Mouse (Mus musculus) heart, postnatal 25 days (tissue): Measurements from ENCODE around the gene Sirt4. TPM values are rescaled to one million over a fixed set of nuclear protein-coding genes. Genes with fewer than 3 reads are reported as not detected.
"Not testable (repeated sequence)": the region's sequence is repeated elsewhere in the genome, so short reads cannot be mapped to it uniquely, and the experiment has no call there.

Source experiments
- DNase-seq: peaks from one replicate; pipeline ENCODE4 v3.0.0; 2022; ENCODE audit warnings: low spot score
- intact Hi-C: fragments of 180-260 bp; cut with DNase I; formaldehyde crosslinking; loops from one replicate; pipeline ENCODE4 v1.15.1; 2025
- total RNA-seq, 2 experiments: library from RNA; stranded (reverse); gene quantifications; 2 replicates each; pipeline ENCODE4 v1.2.3; 2021

Sirt4 gene
- total RNA-seq: 10 to 100 TPM; 16.8 to 18.5 TPM

GRCm38 (mm10) chr5:115483947-115484920 is at the start of gene Sirt4:
Sirt4 (minus strand) TSS chr5:115484725.
- intact Hi-C loops: no loop called here
- peak; percentile 73 for DNase-seq

- DNase-seq: peak; percentile 83
- intact Hi-C loops: no loop called here
Measured at GRCm38 (mm10) chr5:115531671-115532270, 47.2 kb upstream of the Sirt4 start.

- no peak for DNase-seq
- intact Hi-C loops: no loop called here
Measured at GRCm38 (mm10) chr5:115530447-115530809, 45.9 kb upstream of the Sirt4 start.

GRCm38 (mm10) chr5:115529742-115530446 is 45.4 kb upstream of the Sirt4 start:
- intact Hi-C loops: no loop called here
- DNase-seq: no peak

DNA sequence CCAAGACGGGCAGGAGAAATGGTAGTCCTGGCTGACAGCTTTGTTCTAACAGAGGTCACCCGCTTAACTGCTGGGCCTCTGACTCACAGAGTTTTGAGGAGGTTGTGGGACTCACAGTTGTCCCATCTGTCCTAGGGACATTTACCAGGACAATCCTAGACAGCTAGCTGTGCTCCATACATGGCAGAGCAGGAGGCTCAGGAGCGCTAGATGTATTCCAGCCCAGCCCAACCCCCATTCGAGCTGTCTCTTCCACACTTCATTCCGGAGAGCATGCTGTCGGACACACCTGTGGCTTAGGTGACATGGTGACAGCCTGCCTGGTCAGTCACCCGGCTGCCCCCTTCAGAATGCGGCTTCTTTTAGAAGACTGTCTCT is 44.8 kb upstream of the Sirt4 start:
- DNase-seq: no peak
- intact Hi-C loops: no loop called here

DNA sequence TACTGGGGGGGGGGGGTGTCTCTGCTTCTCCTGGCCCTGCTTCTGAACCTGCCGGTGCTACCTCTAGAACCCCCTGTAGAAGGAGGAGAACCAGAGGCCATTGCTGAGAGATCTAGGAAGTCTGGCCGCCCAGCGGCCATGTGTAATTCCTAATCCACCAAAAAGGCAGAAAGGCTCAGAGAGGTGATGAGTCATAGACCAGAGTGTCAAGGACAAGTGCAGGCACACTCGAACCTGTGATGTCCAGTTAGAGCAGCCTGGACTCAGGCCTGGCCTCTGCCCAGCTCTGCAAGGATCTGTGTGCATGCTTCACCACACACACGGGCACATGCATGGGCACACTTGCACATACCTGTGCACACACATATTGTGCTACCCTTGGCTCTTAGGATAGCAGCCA is 43.6 kb upstream of the Sirt4 start:
- intact Hi-C loops: no loop called here

DNA sequence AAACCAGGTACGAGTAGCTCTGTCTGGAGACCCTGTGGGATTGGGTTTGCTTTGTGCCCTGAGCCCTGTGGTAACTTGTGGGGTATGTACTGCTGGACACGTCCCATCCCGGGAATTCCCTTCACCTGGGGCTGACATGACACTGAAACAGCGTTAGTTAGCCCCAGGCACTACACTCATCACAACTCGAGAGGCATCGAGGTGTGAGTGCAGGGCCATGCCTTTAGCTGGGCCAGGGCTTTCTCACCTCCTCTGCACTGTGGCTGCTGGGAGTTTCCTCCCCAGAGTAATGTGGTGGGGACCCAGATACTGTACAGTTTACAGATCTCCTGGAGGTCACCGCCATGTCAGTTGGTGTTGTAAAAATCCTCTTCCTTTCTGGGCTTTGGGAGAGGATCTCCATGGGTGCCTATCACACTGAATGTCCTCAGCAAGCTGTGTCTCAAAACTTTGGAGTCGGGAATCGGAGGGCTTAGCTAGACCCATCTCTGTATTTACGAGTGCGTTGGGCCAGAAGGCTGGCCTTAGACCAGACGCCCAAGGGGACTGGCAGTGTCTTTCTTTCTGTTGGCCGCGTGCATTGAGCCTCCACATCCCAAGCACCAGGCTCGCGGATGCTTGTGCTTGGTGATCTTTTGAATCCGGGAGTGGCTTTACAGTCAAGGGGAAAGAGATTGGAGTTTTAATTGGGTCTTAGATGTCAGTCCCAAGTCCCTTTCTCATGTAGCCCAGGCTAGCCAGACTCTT is 42.1 kb upstream of the Sirt4 start:
- intact Hi-C loops: no loop called here
- DNase-seq: no peak

More for the DNA sequence above, 43.6 kb upstream of the Sirt4 start:
- no peak for DNase-seq

- intact Hi-C loops: no loop called here
- no peak for DNase-seq
Measured at GRCm38 (mm10) chr5:115525943-115526342, 41.4 kb upstream of the Sirt4 start.

DNA sequence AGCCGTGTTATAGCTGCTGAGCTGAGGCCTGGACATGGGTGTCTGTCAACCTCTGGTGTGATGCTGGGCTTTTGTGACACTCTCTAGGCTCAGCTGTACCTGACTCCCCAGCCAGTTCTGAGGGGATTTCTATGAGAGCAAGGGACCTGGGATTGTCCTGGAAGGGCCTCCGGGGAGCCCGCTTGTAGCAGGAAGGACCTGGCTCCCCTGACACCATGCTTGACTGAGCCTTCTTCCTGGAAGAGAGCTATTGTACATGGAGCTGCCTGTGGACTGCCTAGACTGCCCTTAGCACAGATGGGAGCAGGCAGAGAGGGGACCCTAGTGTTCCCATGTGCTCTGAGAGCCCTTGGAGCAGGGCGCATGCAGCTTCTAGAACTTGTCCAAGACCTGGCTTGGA is 40.9 kb upstream of the Sirt4 start:
- no peak for DNase-seq
- intact Hi-C loops: no loop called here

DNA sequence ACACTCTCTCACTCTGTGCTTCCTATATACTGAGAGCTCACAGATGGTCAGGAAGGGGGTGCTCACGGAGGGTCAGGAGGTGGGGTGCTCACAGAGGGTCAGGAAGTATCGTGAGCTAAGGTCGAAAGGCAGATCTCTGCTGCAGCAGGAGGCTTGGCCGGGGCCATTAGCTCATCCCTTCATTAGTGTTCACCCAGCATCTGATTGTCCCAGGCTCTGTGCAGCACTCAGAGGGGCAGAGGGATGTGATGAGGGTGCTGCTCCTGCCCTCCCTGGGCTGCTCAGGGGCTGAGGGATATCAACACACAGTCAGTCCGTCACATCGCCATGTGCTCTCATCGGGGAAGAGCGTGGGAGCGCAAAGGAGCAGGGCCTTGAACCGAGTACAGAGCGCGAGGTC is 39.9 kb upstream of the Sirt4 start:
- intact Hi-C loops: no loop called here
- no peak for DNase-seq

- DNase-seq: no peak
- intact Hi-C loops: no loop called here
Measured at GRCm38 (mm10) chr5:115523971-115524370, 39.4 kb upstream of the Sirt4 start.

DNA sequence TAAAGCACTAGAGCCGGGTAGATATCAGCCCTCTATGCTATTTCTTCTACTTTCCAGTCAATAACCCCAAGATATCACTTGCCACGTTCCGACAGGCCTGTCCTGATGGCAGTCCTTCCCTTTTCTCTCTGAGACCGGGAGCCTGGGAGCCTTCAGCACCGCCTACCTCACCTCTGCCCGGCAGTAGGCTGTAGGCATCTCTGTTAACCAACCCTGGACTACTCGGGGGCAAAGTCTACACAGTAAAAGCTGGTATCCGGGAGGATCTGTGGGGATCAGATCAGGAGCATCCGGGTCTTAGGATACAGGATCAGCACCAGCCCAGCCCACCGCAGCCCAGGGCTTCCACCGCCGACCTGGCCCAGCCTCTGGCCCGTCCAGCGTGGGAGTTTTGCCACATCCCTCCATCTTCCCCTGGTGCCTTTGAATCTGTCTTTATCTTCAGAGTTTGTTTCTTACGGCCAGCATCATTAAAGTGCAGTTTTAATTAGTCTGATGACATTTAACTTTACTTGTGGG is 38.5 kb upstream of the Sirt4 start:
- intact Hi-C loops: no loop called here
- no peak for DNase-seq

DNA sequence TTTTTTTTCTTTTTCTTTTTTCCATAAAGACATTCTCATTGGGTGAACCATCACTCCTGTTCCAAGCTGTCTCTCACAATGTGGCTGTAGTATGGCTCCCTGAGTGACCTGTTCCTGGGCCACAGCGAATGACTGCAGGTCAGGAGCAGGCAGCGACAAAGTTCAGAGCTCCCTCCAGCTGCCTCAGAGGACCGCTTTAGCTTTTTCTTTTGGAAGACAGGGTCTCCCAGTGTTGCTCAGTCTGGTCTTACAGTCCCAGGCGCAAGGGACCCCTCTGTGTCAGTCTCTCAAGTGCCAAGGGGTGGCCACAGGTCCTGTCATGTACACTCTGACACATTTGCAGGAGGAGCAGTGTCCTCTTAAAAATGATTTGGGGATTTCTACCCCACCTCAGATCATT is 38.0 kb upstream of the Sirt4 start:
- intact Hi-C loops: no loop called here
- no peak for DNase-seq

DNA sequence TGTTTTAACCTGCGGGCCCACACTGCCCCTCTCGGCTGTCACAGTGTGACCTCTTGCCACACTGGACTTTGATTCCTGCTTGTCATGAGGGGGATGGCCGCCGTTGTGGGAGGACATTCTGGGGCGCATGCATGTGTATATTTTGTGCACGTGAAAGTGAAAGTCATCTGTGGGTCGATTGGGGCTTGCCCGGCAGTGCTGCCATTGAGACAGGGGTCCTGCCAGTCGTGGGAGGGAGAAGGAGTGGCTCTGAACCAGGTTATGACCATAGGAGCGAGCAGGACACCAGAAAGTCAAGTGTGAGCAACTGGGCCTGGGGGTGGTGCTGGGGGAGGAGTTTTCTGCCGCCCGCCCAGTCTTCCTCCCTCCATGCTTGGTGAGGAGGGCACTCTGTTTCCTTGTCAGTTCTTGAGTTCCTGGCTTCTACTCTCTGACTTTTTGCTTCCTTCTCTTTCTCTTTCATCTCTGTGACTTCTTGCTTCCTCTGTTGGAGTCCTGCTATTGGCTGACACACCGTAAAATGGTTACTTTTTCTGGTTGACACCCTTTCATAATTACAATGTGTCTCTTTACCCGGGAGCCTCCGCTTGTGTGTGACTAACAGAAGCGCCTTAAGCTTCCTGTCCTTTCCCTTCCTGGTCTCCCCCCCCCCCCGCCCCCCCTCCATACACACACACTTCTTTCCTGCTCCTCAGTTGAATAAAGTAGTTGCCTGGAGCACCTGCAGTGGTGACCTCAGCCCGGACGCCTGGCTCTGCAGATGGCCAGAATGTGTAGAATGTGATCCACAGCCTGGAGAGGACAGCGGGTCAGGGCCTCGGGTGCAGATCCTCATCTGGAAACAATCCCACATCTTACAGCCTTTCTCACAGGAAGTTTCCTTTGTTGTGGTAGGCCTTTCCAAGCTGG is 37.3 kb upstream of the Sirt4 start:
- no peak for DNase-seq
- intact Hi-C loops: no loop called here

DNA sequence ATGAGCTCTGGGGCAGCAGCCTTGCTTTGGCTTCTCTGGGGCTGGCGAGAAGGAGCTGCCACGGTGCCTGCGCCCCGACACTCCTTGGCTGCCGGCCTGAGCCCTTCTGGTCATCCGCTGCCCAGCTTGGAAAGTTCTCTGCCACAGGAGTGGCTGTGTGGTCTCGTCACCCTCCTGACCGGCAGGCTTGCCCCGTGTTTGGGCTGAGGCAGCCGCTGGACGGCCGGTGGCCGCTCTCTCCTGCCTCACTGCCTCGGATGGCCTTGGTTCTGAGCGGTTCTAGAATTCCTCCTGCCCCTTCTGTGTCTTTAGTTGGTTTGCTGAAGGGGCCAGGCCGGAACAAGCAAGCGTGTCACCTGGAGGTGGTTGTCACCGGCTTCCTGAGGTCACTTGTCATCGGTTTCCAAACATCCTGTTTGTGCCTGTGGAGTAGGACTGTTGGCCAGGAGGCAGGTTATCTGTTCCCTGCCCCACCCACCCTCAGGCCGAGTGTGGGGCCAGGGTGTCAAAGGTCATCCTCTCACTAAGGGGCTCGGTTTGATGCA is 35.9 kb upstream of the Sirt4 start:
- intact Hi-C loops: no loop called here
- DNase-seq: no peak

DNA sequence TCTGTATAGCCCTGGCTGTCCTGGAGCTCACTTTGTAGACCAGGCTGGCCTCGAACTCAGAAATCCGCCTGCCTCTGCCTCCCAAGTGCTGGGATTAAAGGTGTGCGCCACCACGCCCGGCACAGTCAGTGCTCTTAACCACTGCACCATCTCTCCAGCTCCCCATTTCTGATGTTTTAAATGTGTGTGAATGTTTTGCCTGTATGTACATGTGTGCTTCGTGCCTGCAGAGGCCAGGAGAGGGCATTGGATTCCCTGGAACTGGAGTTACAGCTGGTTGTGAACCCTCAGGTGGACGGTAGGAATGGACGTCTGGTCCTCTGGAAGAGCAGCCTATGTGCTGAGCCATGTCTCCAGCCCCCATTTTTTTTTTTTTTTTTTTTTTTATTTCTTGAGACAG is 33.7 kb upstream of the Sirt4 start:
- intact Hi-C loops, DNase-seq: not testable (repeated sequence)

- DNase-seq: no peak
- intact Hi-C loops: no loop called here
Measured at GRCm38 (mm10) chr5:115517501-115517900, 33.0 kb upstream of the Sirt4 start.

- intact Hi-C loops: no loop called here
- DNase-seq: no peak
Measured at GRCm38 (mm10) chr5:115516908-115517307, 32.4 kb upstream of the Sirt4 start.
